Mouse (Mus musculus): Measurements from ENCODE around the gene Ddx51.

The Ddx51 gene

DNA sequence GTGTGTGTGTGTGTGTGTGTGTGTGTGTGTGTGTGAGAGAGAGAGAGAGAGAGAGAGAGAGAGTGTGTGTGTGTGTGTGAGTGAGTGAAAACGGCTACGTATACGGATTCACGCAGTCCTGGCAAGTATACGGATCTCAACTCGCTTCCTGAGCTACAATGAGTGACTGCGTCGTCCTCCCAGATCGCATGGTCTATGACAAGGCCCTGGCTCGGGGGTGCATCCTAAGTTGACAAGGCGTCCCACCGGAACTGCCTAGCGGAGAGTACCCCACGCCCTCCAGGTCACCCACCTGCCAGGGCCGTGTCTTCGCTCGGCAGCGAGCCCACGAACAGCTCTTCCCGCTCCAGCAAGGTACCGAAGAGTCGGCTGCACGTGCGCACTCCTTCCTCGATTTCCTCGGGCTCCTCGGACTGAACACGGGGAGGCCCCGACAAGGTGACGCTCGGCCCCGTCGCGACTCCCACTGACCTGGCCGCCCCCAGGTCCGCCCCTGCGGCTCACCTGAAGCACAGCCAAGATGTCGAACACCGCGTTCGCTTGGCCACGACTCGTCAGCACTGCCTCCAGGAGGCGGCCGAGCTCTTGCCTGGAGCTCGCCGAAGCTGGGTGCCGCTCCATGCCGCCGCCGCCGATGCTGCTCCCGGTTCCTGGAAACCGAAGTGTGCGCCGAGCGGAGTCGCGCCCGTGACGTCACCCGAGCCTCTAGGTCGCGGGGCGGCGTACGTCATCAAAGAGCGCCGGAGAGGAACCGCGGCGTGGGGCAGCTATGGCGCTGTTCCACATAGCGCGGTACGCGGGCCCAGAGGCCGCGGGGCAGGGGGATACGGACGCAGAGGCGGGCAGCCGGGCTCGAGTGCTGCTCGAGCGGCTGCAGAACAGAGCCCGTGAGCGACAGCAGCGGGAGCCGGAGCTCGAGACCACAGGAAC, at the start of gene Ddx51, which contains the start of gene Noc4l:
TSS of gene Ddx51 (plus strand) at position 733 of the 930 bp plus-strand sequence.
TSS of gene Noc4l (minus strand) at position 699 of the 930 bp plus-strand sequence.
- DNase-seq (ENCODE audit: extremely low read depth, insufficient read length, low spot score) = peak; percentile 85

DNA sequence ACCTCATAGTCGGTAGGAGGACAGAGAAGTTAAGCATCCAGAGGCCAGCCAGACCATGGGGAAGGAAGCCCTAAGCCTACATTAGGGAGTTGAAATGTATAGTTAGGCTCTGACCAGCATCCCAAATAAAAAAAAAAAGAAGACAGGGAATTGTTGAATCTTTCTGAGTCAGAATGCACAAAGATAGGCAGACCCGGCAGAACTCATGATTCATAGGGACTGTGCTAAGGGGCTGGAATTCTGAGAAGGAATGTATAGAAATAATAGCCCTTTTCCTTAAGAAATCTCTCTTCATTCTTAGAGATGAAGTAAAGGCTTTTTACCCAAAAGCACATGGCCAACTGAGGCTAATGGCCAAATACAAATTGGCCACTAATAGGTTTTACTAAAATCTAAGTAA, 48.9 kb upstream of the Ddx51 start:
- DNase-seq (ENCODE audit: extremely low read depth, insufficient read length, low spot score) = no peak

DNA sequence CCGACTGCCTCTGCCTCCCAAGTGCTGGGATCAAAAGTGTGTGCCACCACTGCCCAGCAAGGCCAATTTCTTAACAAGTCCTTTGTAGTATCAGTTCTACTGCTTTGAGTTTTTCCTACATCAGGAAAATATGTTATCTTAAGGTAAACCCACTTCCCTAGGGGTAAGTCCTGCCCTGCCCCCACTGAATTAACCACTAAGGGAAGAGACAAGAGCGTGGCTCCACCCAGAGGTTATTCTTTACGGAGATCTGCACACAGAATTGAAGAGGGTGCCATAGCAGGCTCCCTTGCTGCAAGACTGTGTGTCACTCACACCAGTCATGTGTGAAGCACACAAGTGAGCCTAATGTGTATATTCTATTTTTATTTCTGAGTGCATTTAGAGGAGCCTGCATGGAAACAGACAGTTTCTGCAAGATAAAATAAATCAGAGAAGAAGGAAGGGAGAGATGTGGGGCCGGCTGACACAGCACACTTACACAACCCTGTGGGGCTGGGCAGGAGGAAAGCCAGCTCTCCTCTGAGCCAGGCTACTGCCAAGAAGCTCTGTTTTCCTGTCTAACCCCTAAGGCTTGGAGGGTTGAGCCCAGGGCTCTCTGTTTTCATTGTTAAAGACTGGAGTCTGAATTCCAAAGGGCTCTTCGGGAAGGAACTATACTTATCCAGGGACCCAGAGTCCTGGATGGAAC, 47.6 kb upstream of the Ddx51 start:
- DNase-seq (ENCODE audit: extremely low read depth, insufficient read length, low spot score) = no peak

GRCm38 (mm10) chr5:110607767-110608166, 45.5 kb upstream of the Ddx51 start:
- peak; percentile 43 for DNase-seq (ENCODE audit: extremely low read depth, insufficient read length, low spot score)

DNA sequence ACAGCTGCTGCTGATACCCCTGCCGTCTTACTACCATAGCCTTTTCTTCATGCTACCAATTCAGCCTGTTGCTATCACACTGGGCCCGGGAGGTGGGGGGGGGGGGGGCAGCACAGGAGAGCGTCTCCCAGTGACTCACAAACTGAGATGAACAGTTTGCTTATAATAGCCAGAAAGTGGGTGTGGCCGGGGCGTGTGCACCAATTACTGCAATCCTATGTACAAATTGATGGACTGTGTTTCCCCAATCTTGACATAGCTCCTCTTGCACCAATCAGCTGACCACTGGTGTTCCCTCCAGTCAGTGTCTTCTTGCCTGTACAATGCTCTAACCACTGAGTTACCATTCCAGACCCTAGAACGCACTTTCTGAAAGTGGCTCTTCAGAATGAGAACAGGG, 44.9 kb upstream of the Ddx51 start:
- no peak for DNase-seq (ENCODE audit: extremely low read depth, insufficient read length, low spot score)

GRCm38 (mm10) chr5:110608941-110609340, 44.3 kb upstream of the Ddx51 start:
- DNase-seq (ENCODE audit: extremely low read depth, insufficient read length, low spot score) = no peak

- DNase-seq (ENCODE audit: extremely low read depth, insufficient read length, low spot score) = no peak
Observed at GRCm38 (mm10) chr5:110609425-110609824, 43.8 kb upstream of the Ddx51 start.

DNA sequence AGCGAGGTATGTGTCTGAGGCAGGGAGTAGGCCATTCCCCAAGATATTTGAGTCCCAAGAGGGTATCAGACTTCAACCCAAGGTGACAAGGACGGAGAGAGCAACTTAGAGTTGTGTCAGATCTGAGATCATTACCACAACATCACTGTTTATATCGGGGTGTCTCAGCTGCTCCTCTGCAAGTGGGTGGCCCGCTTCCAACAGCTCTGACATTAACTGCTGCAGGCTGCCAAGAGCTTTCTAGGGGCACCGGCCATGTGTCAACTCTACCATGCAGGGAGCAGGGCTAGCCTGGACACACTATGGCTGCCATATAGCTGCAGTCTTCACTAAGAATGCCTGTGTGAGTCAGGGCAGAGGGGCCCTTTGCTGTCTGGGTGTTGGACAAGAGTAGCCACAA, 43.4 kb upstream of the Ddx51 start:
- no peak for DNase-seq (ENCODE audit: extremely low read depth, insufficient read length, low spot score)

DNA sequence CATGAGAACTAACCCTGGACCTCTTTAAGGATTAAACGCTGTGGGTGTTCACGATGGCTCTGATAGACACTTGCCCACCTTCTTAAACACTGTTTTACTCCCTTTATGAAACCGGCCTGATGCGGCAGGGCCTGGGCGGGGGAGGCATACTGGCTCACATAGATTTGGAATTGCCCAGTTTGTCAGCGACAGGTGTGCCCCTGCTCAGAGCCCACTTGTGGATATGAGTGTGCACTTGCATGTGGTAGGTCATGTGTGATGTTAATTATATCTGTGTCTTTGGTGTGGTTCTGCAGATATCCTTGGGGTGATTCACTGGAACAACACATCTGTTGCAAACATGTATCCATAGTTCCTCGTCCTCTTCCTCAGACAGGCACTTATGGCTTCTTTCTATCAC, 42.8 kb upstream of the Ddx51 start:
- no peak for DNase-seq (ENCODE audit: extremely low read depth, insufficient read length, low spot score)

- peak; percentile 42 for DNase-seq (ENCODE audit: extremely low read depth, insufficient read length, low spot score)
Observed at GRCm38 (mm10) chr5:110611435-110612158, 41.7 kb upstream of the Ddx51 start.

DNA sequence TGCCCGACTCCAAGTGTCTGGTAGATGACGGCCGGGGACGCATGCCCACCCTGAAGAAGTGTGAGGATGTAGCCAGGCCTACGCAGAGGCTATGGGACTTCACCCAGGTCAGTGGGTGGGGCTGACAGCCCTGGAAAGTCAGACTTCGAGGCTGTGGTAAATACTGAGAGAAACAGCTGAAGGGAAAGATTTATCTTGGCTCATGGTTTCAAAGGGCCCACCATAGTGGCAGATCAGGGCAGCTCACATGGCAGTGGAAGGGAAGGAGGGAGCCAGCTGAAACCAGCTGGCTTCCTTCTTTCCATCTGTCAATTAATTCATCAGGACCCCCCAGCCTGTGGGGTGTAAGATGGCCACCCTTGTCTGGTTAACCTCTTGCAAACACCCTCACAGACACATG, 34.0 kb upstream of the Ddx51 start:
- no peak for DNase-seq (ENCODE audit: extremely low read depth, insufficient read length, low spot score)

- DNase-seq (ENCODE audit: extremely low read depth, insufficient read length, low spot score) = no peak
Observed at GRCm38 (mm10) chr5:110624319-110624718, 28.9 kb upstream of the Ddx51 start.

- no peak for DNase-seq (ENCODE audit: extremely low read depth, insufficient read length, low spot score)
Observed at GRCm38 (mm10) chr5:110627351-110627750, 25.9 kb upstream of the Ddx51 start.

DNA sequence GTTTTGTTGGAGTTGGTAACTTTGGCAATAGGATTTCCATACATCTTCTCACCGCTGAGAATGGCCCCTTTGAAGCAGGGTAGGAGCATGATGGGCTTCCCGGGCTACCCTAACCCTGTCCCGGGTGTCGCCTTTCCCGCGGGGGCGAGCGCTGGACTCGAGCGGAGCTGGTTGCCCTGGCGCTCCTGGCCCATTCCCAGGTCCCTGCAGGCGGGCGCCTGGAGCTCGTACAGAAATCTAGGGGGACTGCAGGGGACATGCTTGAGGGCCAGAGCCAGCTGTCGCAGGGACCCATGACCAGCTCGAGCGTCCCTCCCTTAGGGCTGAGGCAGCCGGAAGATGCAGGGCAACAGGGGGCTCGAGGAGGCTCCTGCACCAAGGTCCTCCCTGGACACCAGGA, 25.1 kb upstream of the Ddx51 start:
- no peak for DNase-seq (ENCODE audit: extremely low read depth, insufficient read length, low spot score)

GRCm38 (mm10) chr5:110629525-110630120, 23.6 kb upstream of the Ddx51 start:
- DNase-seq (ENCODE audit: extremely low read depth, insufficient read length, low spot score) = no peak

DNA sequence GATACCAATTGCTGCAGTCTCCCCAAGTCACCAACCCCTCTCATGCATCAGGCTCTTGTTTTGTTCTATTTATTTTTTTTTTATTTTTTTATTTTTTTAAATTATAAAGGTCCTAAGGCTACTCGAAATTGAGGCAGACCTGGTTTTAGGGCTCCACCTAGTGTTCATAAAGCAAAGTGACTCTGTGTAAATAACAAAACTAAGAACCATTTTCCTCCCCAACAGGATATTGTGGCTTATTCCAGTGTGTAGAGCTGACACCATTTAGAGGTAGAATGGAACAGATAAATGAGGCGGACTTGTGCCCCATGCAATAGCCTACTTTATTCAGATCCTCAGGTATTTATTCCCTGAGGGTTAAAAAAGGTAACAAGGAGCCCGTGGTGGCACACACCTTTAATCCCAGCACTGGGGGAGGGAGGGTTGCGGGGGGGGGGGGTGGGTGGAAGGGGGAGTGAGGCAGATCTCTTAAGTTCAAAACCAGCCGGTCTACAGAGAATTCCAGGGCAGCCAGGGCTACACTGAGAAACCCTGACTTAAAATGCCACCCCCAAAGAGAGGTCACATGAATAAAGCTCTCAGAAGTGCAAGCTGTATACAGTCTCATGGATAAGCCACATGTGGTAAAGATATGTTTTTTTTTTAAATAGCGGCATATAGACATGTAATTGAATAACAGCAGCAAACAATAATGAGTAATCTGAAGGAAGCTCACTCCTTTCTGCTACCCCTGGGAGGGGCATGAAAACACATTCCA, 17.1 kb upstream of the Ddx51 start:
- no peak for DNase-seq (ENCODE audit: extremely low read depth, insufficient read length, low spot score)

DNA sequence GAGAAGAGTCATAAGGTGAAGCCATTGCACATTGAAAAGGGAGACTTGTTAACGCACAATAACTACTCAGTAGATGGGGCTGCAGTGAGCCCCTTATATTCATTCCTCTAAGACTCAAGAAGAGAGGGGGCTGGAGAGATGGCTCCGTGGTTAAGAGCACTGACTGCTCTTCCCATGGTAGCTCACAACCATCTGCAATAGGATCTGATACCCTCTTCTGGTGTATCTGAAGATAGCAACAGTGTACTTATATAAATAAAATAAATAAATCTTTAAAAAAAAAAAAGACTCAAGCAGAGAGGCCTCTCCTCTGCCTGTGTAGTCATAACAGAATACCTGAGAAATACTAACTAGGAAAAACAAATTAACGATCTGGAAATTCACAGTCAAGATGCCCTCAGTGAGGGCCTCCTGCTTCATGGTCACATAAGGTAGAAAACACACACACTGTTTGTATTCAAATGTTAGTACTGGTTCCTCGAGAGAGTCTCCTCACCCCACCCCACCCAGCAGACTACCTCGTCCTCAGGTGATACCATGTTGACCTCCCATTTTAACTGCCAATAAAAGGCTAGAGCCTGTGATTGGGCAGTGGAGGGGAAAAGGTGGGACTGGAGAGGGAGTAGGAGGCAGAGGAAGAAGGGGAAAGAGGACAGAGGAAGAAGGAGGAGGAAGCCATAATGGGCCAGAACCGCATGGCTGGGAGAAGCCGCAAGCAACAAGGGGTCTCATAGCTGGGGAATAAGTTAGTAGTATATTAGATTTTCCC, 14.8 kb upstream of the Ddx51 start:
- DNase-seq (ENCODE audit: extremely low read depth, insufficient read length, low spot score) = no peak

DNA sequence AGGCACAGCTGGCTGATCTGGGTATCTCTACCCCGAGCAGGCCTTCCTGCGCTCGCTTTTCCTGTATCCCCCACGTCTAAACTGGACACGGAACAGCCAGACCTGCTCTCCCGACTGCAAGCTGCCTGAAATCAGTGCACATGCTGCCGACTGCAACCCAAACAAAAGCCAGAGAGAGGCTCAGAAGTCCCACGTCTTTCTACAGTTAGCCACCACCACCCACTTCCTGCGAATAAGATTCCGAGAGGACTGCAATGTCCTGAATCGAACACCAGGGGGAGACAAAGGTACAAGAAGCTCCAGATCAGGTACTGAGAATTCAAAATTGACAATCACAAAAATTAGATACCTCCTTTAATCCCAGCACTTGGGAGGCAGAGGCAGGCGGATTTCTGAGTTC, 13.8 kb upstream of the Ddx51 start:
- peak; percentile 30 for DNase-seq (ENCODE audit: extremely low read depth, insufficient read length, low spot score)

DNA sequence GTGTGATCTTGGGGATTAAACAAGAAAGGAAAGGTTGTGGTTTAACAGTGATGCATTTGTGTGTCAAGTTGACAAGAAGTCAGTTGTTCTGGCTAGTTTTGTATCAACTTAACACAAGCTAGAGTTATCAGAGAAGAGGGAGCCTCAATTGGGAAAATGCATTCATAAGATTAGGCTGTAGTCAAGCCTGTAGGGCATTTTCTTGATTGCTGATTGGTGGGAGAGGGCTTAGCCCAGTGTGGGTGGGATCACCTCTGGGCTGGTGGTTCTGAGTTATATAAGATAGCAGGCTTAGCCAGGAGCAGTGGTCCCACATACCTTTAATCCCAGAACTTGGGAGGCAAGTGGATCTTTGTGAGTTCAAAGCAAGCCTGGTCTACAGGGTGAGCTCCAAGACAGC, 6.9 kb upstream of the Ddx51 start:
- DNase-seq (ENCODE audit: extremely low read depth, insufficient read length, low spot score) = no peak
